Mouse (Mus musculus) hindbrain, embryonic 14.5 days (tissue): Measurements from ENCODE around the gene Kif3a. TPM values are rescaled to one million over a fixed set of nuclear protein-coding genes. Genes with fewer than 3 reads are reported as not detected.
"Not testable (repeated sequence)": the region's sequence is repeated elsewhere in the genome, so short reads cannot be mapped to it uniquely, and the experiment has no call there.

ENCODE experiments used
- ATAC-seq: fragments of 200-750 bp; cut with Nextera tagmentation; 2 replicates; pipeline ENCODE4 v1.8.0; 2017; ENCODE audit warnings: moderate number of reproducible peaks, mild to moderate bottlenecking, moderate TSS enrichment, moderate library complexity; ENCODE audit not compliant: low FRiP score
- DNase-seq: peaks from one replicate; pipeline ENCODE4 v3.0.0-alpha.2; 2015; ENCODE audit warnings: low spot score
- H3K27ac ChIP-seq: fragments of 300-500 bp; sonication (generic); 2 replicates; pipeline ENCODE4 v1.5.1; 2014; ENCODE audit warnings: mild to moderate bottlenecking, moderate library complexity
- H3K27me3 ChIP-seq: fragments of 300-500 bp; sonication (generic); 2 replicates; pipeline ENCODE4 v1.6.1; 2014; ENCODE audit warnings: mild to moderate bottlenecking, low read length, mixed read lengths; ENCODE audit not compliant: control insufficient read depth, insufficient read depth
- H3K36me3 ChIP-seq: fragments of 300-500 bp; sonication (generic); replicated peaks from 2 replicates; pipeline ENCODE4 v1.6.1; 2014; ENCODE audit not compliant: control insufficient read depth, insufficient read depth
- H3K4me1 ChIP-seq: fragments of 300-500 bp; sonication (generic); replicated peaks from 2 replicates; pipeline ENCODE4 v1.6.1; 2014; ENCODE audit warnings: antibody characterized with exemption, low read length, mixed read lengths; ENCODE audit not compliant: control insufficient read depth, insufficient read depth
- H3K4me2 ChIP-seq: fragments of 300-500 bp; sonication (generic); replicated peaks from 2 replicates; pipeline ENCODE4 v1.6.1; 2014; ENCODE audit warnings: mild to moderate bottlenecking, moderate library complexity
- H3K4me3 ChIP-seq: fragments of 300-500 bp; sonication (generic); replicated peaks from 2 replicates; pipeline ENCODE4 v1.5.1; 2014; ENCODE audit warnings: mild to moderate bottlenecking, low read length
- H3K9ac ChIP-seq: fragments of 300-500 bp; sonication (generic); 2 replicates; pipeline ENCODE4 v1.6.1; 2014
- H3K9me3 ChIP-seq: fragments of 300-500 bp; sonication (generic); 2 replicates; pipeline ENCODE4 v1.6.1; 2016; ENCODE audit warnings: low read length; ENCODE audit not compliant: control insufficient read depth
- WGBS: fragments of 180-500 bp; shearing (Covaris S2); extraction: QIAGEN DNeasy Blood & Tissue Kit; methylation state at CpG from one replicate; pipeline ENCODE4 v1.1.7; 2014; 5-methylcytosine and 5-hydroxymethylcytosine counted together
- polyA plus RNA-seq: library from polyadenylated mRNA; unstranded; fragments of >200 nt; fragmentation: Nextera tagmentation; extraction: Ambion mirVana; gene quantifications from 2 replicates; pipeline ENCODE4 v1.2.1, GENCODE M21; 2014

Kif3a gene
- polyA plus RNA-seq, 1 experiment from 2014 or later, result 278 TPM

- peaks cover 44% of the 10 kb centered on the region for H3K36me3 ChIP-seq
- ATAC-seq (no peak), DNase-seq (no peak)
- no peak overlapping the region for H3K4me2 ChIP-seq
- no peak overlapping the region for H3K9ac ChIP-seq
- H3K4me1 ChIP-seq, result no peaks in the 10 kb centered on the region
- H3K27ac ChIP-seq, result no peak overlapping the region
- no peaks in the 10 kb centered on the region for H3K27me3 ChIP-seq
- H3K4me3 ChIP-seq, result no peak overlapping the region
- 88% methylated on average over 3 of the region's 3 CpGs for WGBS
- no peaks in the 10 kb centered on the region for H3K9me3 ChIP-seq
Observed at GRCm38 (mm10) chr11:53540394-53540793, 26.8 kb upstream of the Kif3a start.

GRCm38 (mm10) chr11:53541222-53541621, 26.0 kb upstream of the Kif3a start:
- ATAC-seq (no peak), DNase-seq (no peak)
- H3K9ac ChIP-seq, result no peak overlapping the region
- no peaks in the 10 kb centered on the region for H3K9me3 ChIP-seq
- peaks cover 36% of the 10 kb centered on the region for H3K36me3 ChIP-seq
- no peaks in the 10 kb centered on the region for H3K4me1 ChIP-seq
- no peak overlapping the region for H3K27ac ChIP-seq
- no peak overlapping the region for H3K4me3 ChIP-seq
- H3K4me2 ChIP-seq, result no peak overlapping the region
- WGBS, result 83% methylated on average over 11 of the region's 11 CpGs
- H3K27me3 ChIP-seq, result no peaks in the 10 kb centered on the region

DNA sequence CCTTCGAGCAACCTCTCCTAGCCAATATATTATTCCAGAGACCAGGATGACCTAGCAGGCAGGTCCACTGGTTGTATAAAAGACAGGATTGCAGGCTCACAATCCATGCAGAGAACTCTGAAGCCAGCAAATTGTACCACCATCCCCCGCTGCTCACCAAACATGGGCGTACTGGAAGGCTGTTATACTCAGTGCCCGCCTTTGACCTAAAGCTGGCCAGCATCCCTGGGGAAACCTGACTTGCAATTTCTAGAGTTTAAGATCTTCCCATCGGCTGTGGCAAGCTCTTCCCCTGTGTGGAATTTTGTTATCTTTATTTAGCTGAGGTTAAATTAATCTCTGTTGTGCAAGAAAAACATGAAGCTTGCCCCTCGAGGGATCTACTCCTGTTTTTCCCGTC, 24.2 kb upstream of the Kif3a start:
- no peak for ATAC-seq

DNA sequence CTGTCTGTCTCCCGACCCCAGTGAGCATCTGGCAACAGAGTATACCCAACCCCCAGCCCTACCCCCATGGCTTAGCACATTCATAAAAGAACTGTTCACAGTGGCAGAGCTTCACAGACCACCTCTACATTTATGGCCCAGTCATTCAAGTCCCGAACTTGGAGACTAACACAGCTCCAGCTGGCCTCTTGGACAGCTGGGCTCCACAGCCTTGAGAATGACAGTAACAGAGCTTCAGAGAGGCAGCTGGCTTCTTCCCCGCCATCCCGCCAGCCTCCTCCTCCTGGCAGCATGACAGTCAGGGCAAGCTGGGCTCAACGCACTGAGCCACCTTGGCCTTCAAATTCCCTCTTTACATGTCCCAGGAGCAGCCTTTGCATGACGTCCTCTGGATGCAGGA, 20.9 kb upstream of the Kif3a start:
- 53% methylated on average over 6 of the region's 6 CpGs for WGBS

More for the DNA sequence above, 24.2 kb upstream of the Kif3a start:
- Histone ChIP-seq H3K4me3 (no peak overlapping the region), H3K27me3 (no peaks in the 10 kb centered on the region), H3K4me2 (no peak overlapping the region), H3K9ac (no peak overlapping the region), H3K27ac (no peak overlapping the region), H3K36me3 (peaks cover 20% of the 10 kb centered on the region), H3K9me3 (no peaks in the 10 kb centered on the region), H3K4me1 (no peaks in the 10 kb centered on the region)
- DNase-seq, result no peak
- 78% methylated on average over 7 of the region's 7 CpGs for WGBS

GRCm38 (mm10) chr11:53547566-53547965, 19.6 kb upstream of the Kif3a start:
- Histone ChIP-seq H3K9me3 (no peaks in the 10 kb centered on the region), H3K36me3 (0 out of 2 replicates have a peak, but pooled peaks cover under 1% of the 10 kb centered on the region), H3K27ac (no peak overlapping the region), H3K27me3 (no peaks in the 10 kb centered on the region), H3K9ac (no peak overlapping the region), H3K4me1 (no peaks in the 10 kb centered on the region), H3K4me3 (no peak overlapping the region), H3K4me2 (no peak overlapping the region)
- WGBS, result 93% methylated on average over 6 of the region's 6 CpGs
- ATAC-seq (no peak), DNase-seq (no peak)

More for the DNA sequence above, 20.9 kb upstream of the Kif3a start:
- no peak for DNase-seq
- H3K27me3 ChIP-seq, result no peaks in the 10 kb centered on the region
- peaks cover 11% of the 10 kb centered on the region for H3K36me3 ChIP-seq
- no peak for ATAC-seq
- H3K4me3 ChIP-seq, result no peak overlapping the region
- no peak overlapping the region for H3K27ac ChIP-seq
- H3K9ac ChIP-seq, result no peak overlapping the region
- no peak overlapping the region for H3K4me2 ChIP-seq
- no peaks in the 10 kb centered on the region for H3K4me1 ChIP-seq
- no peaks in the 10 kb centered on the region for H3K9me3 ChIP-seq

GRCm38 (mm10) chr11:53548036-53548605, 19.1 kb upstream of the Kif3a start:
- H3K27me3 ChIP-seq, result no peaks in the 10 kb centered on the region
- H3K36me3 ChIP-seq, result no peaks in the 10 kb centered on the region
- no peak for DNase-seq
- no peak for ATAC-seq
- H3K27ac ChIP-seq, result no peak overlapping the region
- no peak overlapping the region for H3K4me3 ChIP-seq
- H3K4me2 ChIP-seq, result no peak overlapping the region
- no peaks in the 10 kb centered on the region for H3K4me1 ChIP-seq
- 90% methylated on average over 19 of the region's 19 CpGs for WGBS
- H3K9ac ChIP-seq, result no peak overlapping the region
- no peaks in the 10 kb centered on the region for H3K9me3 ChIP-seq

DNA sequence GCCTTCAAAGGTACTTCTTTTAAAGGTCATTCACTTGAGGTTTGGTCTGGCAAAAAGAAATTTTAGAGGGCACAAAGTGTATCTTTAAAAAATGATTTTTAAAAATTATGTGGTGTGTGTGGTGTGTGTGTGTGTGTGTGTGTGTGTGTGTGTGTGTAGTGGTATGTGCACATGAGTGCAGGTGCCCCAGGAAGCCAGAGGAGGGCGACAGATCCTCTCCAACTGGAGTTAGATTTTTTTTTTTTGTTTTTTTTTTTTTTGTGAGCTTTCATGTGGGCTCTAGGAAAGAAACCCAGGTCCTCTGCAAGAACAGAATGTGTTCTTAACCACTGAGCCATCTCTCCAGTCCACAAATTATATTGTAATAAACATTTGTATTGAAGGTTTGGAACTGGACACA, 16.5 kb upstream of the Kif3a start:
- no peaks in the 10 kb centered on the region for H3K4me1 ChIP-seq
- H3K27ac ChIP-seq, result no peak overlapping the region
- no peak overlapping the region for H3K9ac ChIP-seq
- no peaks in the 10 kb centered on the region for H3K36me3 ChIP-seq
- no peaks in the 10 kb centered on the region for H3K27me3 ChIP-seq
- ATAC-seq (no peak), DNase-seq (no peak)
- no peaks in the 10 kb centered on the region for H3K9me3 ChIP-seq
- no peak overlapping the region for H3K4me2 ChIP-seq
- H3K4me3 ChIP-seq, result no peak overlapping the region
- 84% methylated on average over 1 of the region's 1 CpGs for WGBS

DNA sequence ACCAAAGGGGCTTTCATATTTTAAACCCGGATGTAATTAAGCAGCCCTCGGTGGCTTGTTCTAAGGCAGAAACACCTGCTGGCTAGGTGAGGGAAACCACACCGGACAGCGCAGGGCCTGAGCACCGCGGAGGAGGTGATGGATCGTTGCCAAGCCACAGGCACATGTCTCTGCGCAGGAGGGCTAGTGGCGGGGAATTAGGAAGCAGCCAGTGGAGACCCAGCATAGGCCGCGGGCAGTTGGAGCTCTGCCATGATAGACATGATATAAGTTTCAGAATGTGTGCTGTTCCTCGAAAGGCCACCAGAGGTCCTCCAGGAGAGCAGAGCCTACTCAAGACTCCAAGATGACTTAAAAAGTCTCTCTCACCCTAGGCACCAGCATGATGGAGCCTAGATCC, 15.4 kb upstream of the Kif3a start:
- no peaks in the 10 kb centered on the region for H3K36me3 ChIP-seq
- H3K9ac ChIP-seq, result no peak overlapping the region
- WGBS, result 66% methylated on average over 12 of the region's 12 CpGs
- ATAC-seq (no peak), DNase-seq (peak; percentile 35)
- no peaks in the 10 kb centered on the region for H3K4me1 ChIP-seq
- H3K27ac ChIP-seq, result no peak overlapping the region
- H3K9me3 ChIP-seq, result no peaks in the 10 kb centered on the region
- H3K27me3 ChIP-seq, result no peaks in the 10 kb centered on the region
- H3K4me2 ChIP-seq, result no peak overlapping the region
- H3K4me3 ChIP-seq, result no peak overlapping the region

- DNase-seq, H3K27me3 ChIP-seq, H3K9ac ChIP-seq, H3K36me3 ChIP-seq, H3K4me2 ChIP-seq, H3K4me3 ChIP-seq, H3K9me3 ChIP-seq, ATAC-seq, H3K4me1 ChIP-seq, H3K27ac ChIP-seq: not testable (repeated sequence)
- WGBS, result over 99% methylated on average over 8 of the region's 20 CpGs
Observed at GRCm38 (mm10) chr11:53556529-53556928, 10.7 kb upstream of the Kif3a start.

DNA sequence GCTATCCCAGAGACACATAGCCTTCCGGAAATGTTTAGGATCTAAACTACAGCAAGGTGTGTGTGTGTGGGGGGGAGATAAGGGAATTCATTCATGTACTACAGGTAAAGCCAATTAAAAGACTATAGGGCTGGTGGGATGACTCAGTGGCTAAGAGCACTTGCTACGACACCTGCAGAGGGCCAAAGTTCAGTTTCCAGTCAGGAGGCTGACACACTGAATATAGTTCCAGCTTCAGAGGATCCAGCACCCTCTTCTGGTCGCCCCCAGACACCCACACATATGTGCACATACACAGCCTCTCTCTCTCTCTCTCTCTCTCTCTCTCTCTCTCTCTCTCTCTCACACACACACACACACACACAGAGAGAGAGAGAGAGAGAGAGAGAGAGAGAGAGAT, 9.2 kb upstream of the Kif3a start:
- H3K27ac ChIP-seq, H3K4me1 ChIP-seq, H3K4me3 ChIP-seq, DNase-seq, ATAC-seq, H3K9ac ChIP-seq, H3K4me2 ChIP-seq, H3K36me3 ChIP-seq, H3K9me3 ChIP-seq, H3K27me3 ChIP-seq: not testable (repeated sequence)
- WGBS, result 92% methylated on average over 1 of the region's 3 CpGs
